Mouse (Mus musculus): ENCODE data around the gene Git2.
A peak's percentile ranks its signal among the peaks of the same experiment; 100 is the strongest.

Git2 gene

DNA sequence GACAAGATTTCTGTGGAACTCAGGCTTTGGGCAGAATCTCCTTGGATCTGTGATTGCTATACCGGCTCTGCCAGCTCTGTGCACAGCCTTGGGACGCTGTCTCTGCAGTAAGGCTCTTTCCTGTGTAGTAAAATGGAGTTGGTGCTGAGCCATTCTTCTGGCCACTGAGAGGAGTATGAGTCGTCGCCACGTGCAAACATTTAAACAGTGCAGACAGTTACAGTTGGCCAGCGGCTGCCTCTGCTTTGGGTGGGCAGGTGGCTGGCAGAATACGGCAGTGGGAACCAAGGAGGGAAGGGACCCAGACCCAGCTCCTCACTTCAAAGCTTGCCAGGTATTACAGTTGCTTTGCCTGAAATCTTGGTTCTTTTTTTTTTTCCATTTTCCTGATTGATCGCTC, 21.9 kb upstream of the Git2 start:
- DNase-seq (ENCODE audit: low read depth, low spot score) = no peak

GRCm38 (mm10) chr5:114796299-114797012, 21.1 kb upstream of the Git2 start:
- DNase-seq (ENCODE audit: low read depth, low spot score) = no peak

GRCm38 (mm10) chr5:114795653-114796052, 20.3 kb upstream of the Git2 start:
- no peak for DNase-seq (ENCODE audit: low read depth, low spot score)

DNA sequence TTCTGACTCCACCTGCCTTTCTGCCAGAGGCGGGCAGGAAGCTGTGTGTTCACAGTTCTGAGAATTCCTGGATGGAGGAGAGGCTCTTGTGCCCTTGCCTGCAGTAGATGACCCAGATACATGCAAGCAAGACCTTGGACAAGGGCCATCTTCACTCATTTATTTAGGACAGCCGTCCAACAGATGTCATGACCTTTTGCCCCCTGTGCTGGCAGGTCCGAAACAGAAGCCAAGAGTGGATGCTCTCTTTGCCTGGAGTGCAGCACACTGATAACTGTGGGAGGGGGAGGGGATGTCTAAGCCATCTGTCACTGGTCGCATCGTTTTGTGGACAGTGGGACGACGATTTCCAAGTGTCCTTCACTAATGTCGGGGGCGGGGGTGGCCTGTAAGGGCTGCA, 19.9 kb upstream of the Git2 start:
- DNase-seq (ENCODE audit: low read depth, low spot score) = no peak

- DNase-seq (ENCODE audit: low read depth, low spot score) = no peak
Measured at GRCm38 (mm10) chr5:114794609-114795008, 19.3 kb upstream of the Git2 start.

DNA sequence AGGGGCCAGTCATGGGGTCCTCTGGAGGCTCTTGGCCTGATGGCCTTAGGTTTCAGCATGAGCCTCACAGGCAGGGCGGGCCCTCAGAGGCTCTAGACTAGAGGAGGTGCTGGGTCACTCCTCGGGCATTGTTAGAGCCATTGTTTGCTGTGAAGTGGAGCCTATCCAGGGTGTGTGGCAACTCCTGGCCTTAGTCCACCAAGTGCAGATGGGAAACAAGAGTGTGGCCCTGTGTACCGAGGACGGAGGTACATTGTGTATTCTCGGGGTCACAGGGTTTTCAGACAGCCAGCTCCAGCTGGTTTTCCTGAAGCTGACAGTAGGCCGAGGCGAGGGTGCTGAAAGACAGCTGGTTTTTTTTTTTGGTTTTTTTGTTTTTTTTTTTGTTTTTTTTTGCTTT, 18.0 kb upstream of the Git2 start:
- no peak for DNase-seq (ENCODE audit: low read depth, low spot score)

DNA sequence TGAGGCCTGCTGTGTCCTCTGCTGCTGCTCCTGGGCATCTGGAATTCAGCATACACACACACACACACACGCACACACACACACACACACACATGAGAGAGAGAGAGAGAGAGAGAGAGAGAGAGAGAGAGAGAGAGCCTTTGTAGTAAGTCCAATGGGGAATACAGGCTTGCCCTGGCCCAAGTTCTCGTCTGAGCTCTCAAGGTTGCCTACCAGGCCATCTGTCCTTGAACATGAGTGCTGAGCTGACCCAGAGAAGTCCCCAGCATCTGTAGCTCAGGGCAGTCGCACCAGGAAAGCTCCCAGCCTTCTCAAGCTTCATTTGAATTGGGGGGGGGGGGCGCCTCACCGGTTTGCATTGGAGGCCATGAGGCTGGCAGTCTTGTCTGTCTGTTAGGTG, 9.9 kb upstream of the Git2 start:
- DNase-seq (ENCODE audit: low read depth, low spot score) = no peak

- no peak for DNase-seq (ENCODE audit: low read depth, low spot score)
Measured at GRCm38 (mm10) chr5:114784622-114785165, 9.4 kb upstream of the Git2 start.

- DNase-seq (ENCODE audit: low read depth, low spot score) = peak; percentile 57
Measured at GRCm38 (mm10) chr5:114783405-114784163, 8.3 kb upstream of the Git2 start.

DNA sequence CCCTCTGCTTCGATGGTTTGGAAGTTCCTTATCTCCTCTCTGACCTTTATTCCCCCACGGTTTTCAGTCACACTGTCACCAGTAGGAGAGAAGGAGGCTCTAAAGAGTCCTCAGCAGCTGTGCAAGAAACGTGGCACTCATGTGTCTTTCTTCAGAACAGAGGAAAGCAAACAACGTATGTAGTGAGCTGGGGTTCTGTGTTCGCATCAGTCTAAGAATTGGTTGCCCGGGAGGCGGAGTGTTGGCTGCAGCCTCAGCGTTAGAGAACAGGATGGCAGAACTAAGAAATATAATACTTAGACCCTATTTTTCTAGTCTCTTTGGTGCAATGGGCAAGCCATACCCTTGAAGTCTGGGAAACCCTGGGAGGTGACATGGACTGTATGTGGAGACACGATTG, 7.7 kb upstream of the Git2 start:
- DNase-seq (ENCODE audit: low read depth, low spot score) = no peak

DNA sequence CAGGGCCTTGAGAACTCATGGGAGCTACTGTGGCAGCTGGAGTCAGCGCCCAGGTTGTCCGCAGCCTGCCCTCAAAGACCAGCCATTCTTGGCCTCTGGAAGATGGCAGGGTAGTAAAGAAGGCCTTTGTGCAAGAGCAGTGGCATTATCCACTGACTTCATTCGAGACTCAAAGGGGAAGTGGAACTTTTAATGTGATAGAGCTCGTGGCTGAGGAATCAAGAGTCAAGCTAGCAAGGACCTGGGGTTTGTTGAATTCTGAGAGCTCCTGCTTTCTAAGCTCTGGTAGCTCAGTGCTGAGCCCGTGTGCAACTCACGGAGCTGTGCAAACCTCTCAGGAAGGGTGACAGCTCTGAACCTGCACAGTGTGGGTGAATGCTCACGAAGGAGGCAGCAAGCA, 5.6 kb upstream of the Git2 start:
- DNase-seq (ENCODE audit: low read depth, low spot score) = no peak

GRCm38 (mm10) chr5:114779956-114780489, 4.7 kb upstream of the Git2 start:
- no peak for DNase-seq (ENCODE audit: low read depth, low spot score)

DNA sequence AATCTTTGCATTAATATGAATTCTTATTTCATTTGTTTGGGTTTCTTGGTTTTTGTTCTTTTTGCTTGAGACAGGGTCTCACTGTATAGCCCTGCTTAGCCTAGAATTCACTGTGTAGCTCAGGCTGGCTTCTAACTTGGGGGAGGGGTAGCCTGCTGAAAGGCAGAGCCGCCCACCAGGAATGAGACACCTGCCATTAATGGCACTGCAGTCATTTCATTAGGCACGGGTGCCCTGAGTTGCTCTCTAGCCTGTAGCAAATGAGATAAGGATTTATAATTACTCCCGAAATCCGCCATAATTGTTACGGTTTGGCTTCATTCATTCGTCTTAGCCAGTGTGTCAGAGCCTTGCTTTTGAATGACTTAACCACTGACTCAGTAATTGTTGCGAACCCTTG, 857 bp upstream of the Git2 start:
- no peak for DNase-seq (ENCODE audit: low read depth, low spot score)

- peak; percentile 94 for DNase-seq (ENCODE audit: low read depth, low spot score)
Measured at GRCm38 (mm10) chr5:114774403-114775051, 790 bp downstream of the Git2 start, which contains the start of gene Ankrd13a. Ankrd13a (plus strand) TSS chr5:114774677.

DNA sequence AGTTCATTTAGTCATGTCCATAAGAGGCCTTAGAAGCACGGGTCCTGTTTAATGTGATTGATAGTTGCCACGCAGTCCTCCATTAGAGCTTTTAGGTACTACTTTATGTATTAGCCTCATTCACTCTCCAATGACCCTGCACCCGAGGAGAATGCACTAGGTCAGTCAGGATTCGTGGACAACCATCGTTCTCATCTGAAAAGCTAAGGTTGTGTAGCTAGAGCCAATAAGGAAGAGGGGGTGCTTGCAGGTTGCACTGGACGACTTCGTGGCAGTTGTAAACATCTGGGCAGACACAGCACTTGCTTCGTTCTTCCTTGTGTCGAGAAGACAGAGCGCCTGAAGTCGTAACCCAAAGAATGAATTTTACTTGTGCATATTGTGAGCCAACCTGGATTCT, 1.5 kb downstream of the Git2 start:
- DNase-seq (ENCODE audit: low read depth, low spot score) = peak; percentile 50

- peak; percentile 99 for DNase-seq (ENCODE audit: low read depth, low spot score)
Measured at GRCm38 (mm10) chr5:114773211-114773710, 2.1 kb downstream of the Git2 start.

- peak; percentile 77 for DNase-seq (ENCODE audit: low read depth, low spot score)
Measured at GRCm38 (mm10) chr5:114772456-114773203, 2.7 kb downstream of the Git2 start.

DNA sequence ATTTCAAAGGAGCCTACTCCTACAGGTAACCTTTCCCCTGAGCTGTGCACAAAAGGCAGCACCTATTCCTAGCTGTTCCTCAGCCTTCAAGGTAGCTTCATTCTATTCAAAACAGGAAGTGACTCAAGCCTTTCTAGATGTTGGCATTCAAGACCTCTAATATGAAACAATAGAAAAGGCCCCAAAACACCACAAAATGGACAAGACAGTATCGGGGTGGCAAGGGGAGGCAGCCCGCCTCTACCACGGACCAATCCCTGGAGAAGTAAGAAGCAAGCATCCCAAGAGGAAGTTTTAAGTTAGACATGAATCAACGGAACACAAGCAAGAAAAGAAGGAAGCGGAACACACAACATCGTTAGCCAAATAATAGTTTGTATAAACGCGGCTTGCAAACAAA, 3.5 kb downstream of the Git2 start:
- DNase-seq (ENCODE audit: low read depth, low spot score) = peak; percentile 35

- DNase-seq (ENCODE audit: low read depth, low spot score) = peak; percentile 27
Measured at GRCm38 (mm10) chr5:114769786-114770185, 5.5 kb downstream of the Git2 start.

GRCm38 (mm10) chr5:114767185-114767584, 8.1 kb downstream of the Git2 start:
- DNase-seq (ENCODE audit: low read depth, low spot score) = no peak

DNA sequence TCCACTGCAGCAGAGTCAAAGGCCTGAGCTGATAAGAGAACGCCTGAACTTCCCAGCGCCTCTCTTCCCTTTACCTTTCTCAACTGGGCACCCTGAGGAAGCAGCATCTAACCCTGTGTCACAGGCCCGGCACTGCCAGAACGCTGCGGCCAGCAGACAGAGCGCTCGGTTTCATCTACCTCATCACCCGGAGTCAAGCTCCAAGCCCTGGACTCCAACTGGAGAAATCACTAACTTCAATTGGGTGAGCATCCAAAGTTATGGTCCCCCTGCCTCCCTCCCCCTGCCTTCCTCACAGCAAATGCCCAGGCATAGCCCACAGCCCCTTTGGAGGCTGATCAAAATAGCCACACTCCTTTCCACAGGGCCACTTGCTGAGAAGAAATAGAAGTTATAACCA, 8.6 kb downstream of the Git2 start:
- DNase-seq (ENCODE audit: low read depth, low spot score) = no peak
